Mouse (Mus musculus) MEL (cell line): ENCODE results near the gene Hsd17b3. TPM values are rescaled to one million over a fixed set of nuclear protein-coding genes. Genes with fewer than 3 reads are reported as not detected.

Experiments used
- DNase-seq: peaks from one replicate; pipeline ENCODE4 v3.0.0; 2011; ENCODE audit warnings: low read depth, low spot score
- H3K27ac ChIP-seq: 2 replicates; pipeline ENCODE4 v1.5.1; 2012; ENCODE audit warnings: low read depth, mild to moderate bottlenecking, control low read depth, low read length, moderate library complexity; ENCODE audit not compliant: control insufficient read depth
- H3K27me3 ChIP-seq, 2 experiments: fragments of 150-350 bp in 1 of 2; sonication (generic) in 1 of 2; 2 replicates each; pipeline ENCODE4 v1.6.1; 2012; ENCODE audit warnings: low read length in 2 of 2, mild to moderate bottlenecking in 2 of 2, improper control_type of control experiment in 1 of 2, moderate library complexity in 1 of 2; ENCODE audit not compliant: insufficient read depth in 2 of 2, control insufficient read depth in 1 of 2
- H3K36me3 ChIP-seq, 2 experiments: 2 replicates each; pipeline ENCODE4 v1.6.1; 2012 to 2014; ENCODE audit warnings: low read length in 2 of 2, improper control_type of control experiment in 1 of 2, inconsistent platforms in 1 of 2, mild to moderate bottlenecking in 1 of 2; ENCODE audit not compliant: insufficient read depth in 2 of 2, control insufficient read depth in 1 of 2
- H3K4me1 ChIP-seq, 2 experiments: fragments of 150-350 bp in 1 of 2; sonication (generic) in 1 of 2; 2 replicates each; pipeline ENCODE4 v1.6.1; 2012; ENCODE audit warnings: low read length in 2 of 2, improper control_type of control experiment in 1 of 2, mild to moderate bottlenecking in 1 of 2; ENCODE audit not compliant: insufficient read depth in 2 of 2, control insufficient read depth in 1 of 2
- H3K4me3 ChIP-seq, 2 experiments: fragments of 150-350 bp in 1 of 2; sonication (generic) in 1 of 2; 2 replicates each; pipeline ENCODE4 v1.5.1; 2012; ENCODE audit warnings: low read depth in 2 of 2, low read length in 2 of 2, mild to moderate bottlenecking in 2 of 2, moderate library complexity in 2 of 2, control low read depth in 1 of 2, improper control_type of control experiment in 1 of 2; ENCODE audit not compliant: control insufficient read depth in 1 of 2, insufficient read depth in 1 of 2
- H3K79me2 ChIP-seq: 2 replicates; pipeline ENCODE4 v1.6.1; 2012; ENCODE audit warnings: mild to moderate bottlenecking, low read length, moderate library complexity; ENCODE audit not compliant: control insufficient read depth, poor library complexity, insufficient read depth
- H3K9ac ChIP-seq: 2 replicates; pipeline ENCODE4 v1.6.1; 2012; ENCODE audit warnings: low read depth, mild to moderate bottlenecking, control low read depth, low read length, moderate library complexity; ENCODE audit not compliant: control insufficient read depth, poor library complexity, severe bottlenecking
- H3K9me3 ChIP-seq: fragments of 150-350 bp; sonication (generic); replicated peaks from 2 replicates; pipeline ENCODE4 v1.6.1; 2012; ENCODE audit warnings: mild to moderate bottlenecking, low read length, improper control_type of control experiment, moderate library complexity; ENCODE audit not compliant: insufficient read depth
- CTCF ChIP-seq, 3 experiments: IDR thresholded peaks in 2 of 3; conservative IDR thresholded peaks in 1 of 3; 2 replicates each; pipeline ENCODE4 v1.5.1; 2011 to 2012; ENCODE audit warnings: low read length in 3 of 3, low read depth in 2 of 3, mild to moderate bottlenecking in 2 of 3, improper control_type of control experiment in 1 of 3, inconsistent platforms in 1 of 3, mixed read lengths in 1 of 3, moderate library complexity in 1 of 3; ENCODE audit not compliant: control insufficient read depth in 1 of 3, insufficient read depth in 1 of 3, poor library complexity in 1 of 3, severe bottlenecking in 1 of 3
- GATA1 ChIP-seq: IDR thresholded peaks from 2 replicates; pipeline ENCODE4 v1.6.1; 2011; ENCODE audit warnings: low read depth, low read length, improper control_type of control experiment
- MYB ChIP-seq: IDR thresholded peaks from 2 replicates; pipeline ENCODE4 v1.6.1; 2011; ENCODE audit warnings: mild to moderate bottlenecking, low read depth, low read length, improper control_type of control experiment
- NELFE ChIP-seq: IDR thresholded peaks from 2 replicates; pipeline ENCODE4 v1.6.1; 2011; ENCODE audit warnings: low read depth, low read length, improper control_type of control experiment
- RAD21 ChIP-seq: IDR thresholded peaks from 2 replicates; pipeline ENCODE4 v1.6.1; 2011; ENCODE audit warnings: mild to moderate bottlenecking, low read depth, low read length, improper control_type of control experiment
- RCOR1 ChIP-seq: IDR thresholded peaks from 2 replicates; pipeline ENCODE4 v1.6.1; 2012; ENCODE audit warnings: low read depth, mild to moderate bottlenecking, inconsistent platforms, low read length, improper control_type of control experiment
- SMC3 ChIP-seq: IDR thresholded peaks from 2 replicates; pipeline ENCODE4 v1.6.1; 2011; ENCODE audit warnings: low read depth, low read length, improper control_type of control experiment
- TAL1 ChIP-seq: IDR thresholded peaks from 2 replicates; pipeline ENCODE4 v1.6.1; 2012; ENCODE audit warnings: mild to moderate bottlenecking, inconsistent platforms, low read length, moderate library complexity, mixed read lengths
- TCF12 ChIP-seq: IDR thresholded peaks from 2 replicates; pipeline ENCODE4 v1.6.1; 2014; ENCODE audit warnings: low read depth, mild to moderate bottlenecking, inconsistent platforms, low read length, improper control_type of control experiment, moderate library complexity
- UBTF ChIP-seq: IDR thresholded peaks from 2 replicates; pipeline ENCODE4 v1.6.1; 2012; ENCODE audit warnings: low read depth, mild to moderate bottlenecking, inconsistent platforms, low read length, improper control_type of control experiment, moderate library complexity, borderline replicate concordance; ENCODE audit not compliant: insufficient read depth
- USF1 ChIP-seq: IDR thresholded peaks from 2 replicates; pipeline ENCODE4 v1.6.1; 2014; ENCODE audit warnings: low read depth, mild to moderate bottlenecking, inconsistent platforms, low read length, improper control_type of control experiment, moderate library complexity
- ZC3H11A ChIP-seq: IDR thresholded peaks from 2 replicates; pipeline ENCODE4 v1.6.1; 2012; ENCODE audit warnings: low read depth, mild to moderate bottlenecking, inconsistent platforms, low read length, improper control_type of control experiment
- ZKSCAN1 ChIP-seq: IDR thresholded peaks from 2 replicates; pipeline ENCODE4 v1.6.1; 2012; ENCODE audit warnings: low read depth, mild to moderate bottlenecking, inconsistent platforms, low read length, improper control_type of control experiment, moderate library complexity
- ZNF384 ChIP-seq: IDR thresholded peaks from 2 replicates; pipeline ENCODE4 v1.6.1; 2012; ENCODE audit warnings: low read depth, mild to moderate bottlenecking, inconsistent platforms, low read length, improper control_type of control experiment
- polyA plus RNA-seq, 2 experiments: library from polyadenylated mRNA; stranded (reverse) in 1 of 2; unstranded in 1 of 2; fragments of >175 nt in 1 of 2; fragments of >200 nt in 1 of 2; gene quantifications; 2 replicates each; pipeline versions ENCODE4 v1.2.1 to v1.2.4; 2012; ENCODE audit warnings: low replicate concordance in 2 of 2, low read depth in 1 of 2; ENCODE audit not compliant: insufficient read length in 2 of 2, insufficient read depth in 1 of 2, missing spikeins in 1 of 2
- total RNA-seq: library from RNA; depleted of rRNA; stranded (reverse); fragments of 300-350 nt; gene quantifications from 2 replicates; pipeline ENCODE4 v1.2.3, GENCODE M21; 2012

The Hsd17b3 gene
- total and polyA plus RNA-seq, 3 experiments: not detected

GRCm38 (mm10) chr13:64039976-64040375, 49.1 kb downstream of the Hsd17b3 start:
- Histone ChIP-seq H3K36me3 (no peaks in the 10 kb centered on the region), H3K4me1 (no peaks in the 10 kb centered on the region), H3K27me3 (peaks cover 0 to 2% of the 10 kb centered on the region in 2 experiments; a peak in 3 of 4 replicates), H3K4me3 (no peak overlapping the region), H3K9ac (no peak overlapping the region), H3K27ac (no peak overlapping the region), H3K79me2 (no peaks in the 10 kb centered on the region), H3K9me3 (no peaks in the 10 kb centered on the region)
- no peak for DNase-seq
- TF ChIP-seq NELFE: no peak
- TF ChIP-seq TAL1: no peak
- no peak for TF ChIP-seq ZKSCAN1
- TF ChIP-seq MYB: no peak
- no peak for TF ChIP-seq TCF12

DNA sequence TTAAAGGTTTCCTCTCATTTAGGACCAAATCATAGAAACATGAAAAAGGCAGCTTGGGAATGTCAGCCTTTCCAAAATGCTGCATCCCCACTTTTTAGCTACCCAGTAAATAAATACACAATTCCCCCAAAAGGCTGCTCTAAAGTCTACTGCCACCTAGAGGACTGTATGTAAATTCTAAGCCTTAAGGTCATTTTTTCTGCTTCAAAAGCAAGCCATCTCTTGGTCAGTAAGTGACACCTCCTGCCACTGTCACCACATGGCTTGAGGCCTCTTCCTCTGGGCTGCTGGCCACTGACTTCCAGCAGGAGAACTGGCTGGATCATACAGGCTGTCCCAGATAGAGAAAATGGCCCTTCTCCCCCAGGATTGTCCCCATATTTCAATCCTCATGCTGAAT, 50.9 kb downstream of the Hsd17b3 start:
- Histone ChIP-seq H3K27me3 (peaks cover 0 to 2% of the 10 kb centered on the region in 2 experiments; a peak in 3 of 4 replicates), H3K4me1 (no peaks in the 10 kb centered on the region), H3K27ac (no peak overlapping the region), H3K4me3 (no peak overlapping the region), H3K9me3 (no peaks in the 10 kb centered on the region), H3K79me2 (no peaks in the 10 kb centered on the region), H3K9ac (no peak overlapping the region), H3K36me3 (no peaks in the 10 kb centered on the region)
- peak; percentile 37 for TF ChIP-seq ZC3H11A
- no peak for TF ChIP-seq GATA1
- TF ChIP-seq CTCF (IDR thresholded peaks at IDR 0.05 in 2 of 3, conservative IDR thresholded peaks at IDR 0.05 in 1 of 3; ENCODE audit: control insufficient read depth in 1 of 3, insufficient read depth in 1 of 3, low read depth in 2 of 3, low read length in 3 of 3, poor library complexity in 1 of 3, severe bottlenecking in 1 of 3): peak in 2 of 3 experiments; percentile 44 to 66; a peak in 3 of 6 replicates
- no peak for TF ChIP-seq RCOR1
- peak; percentile 57 for TF ChIP-seq SMC3
- no peak for TF ChIP-seq USF1
- no peak for TF ChIP-seq UBTF
- peak; percentile 71 for TF ChIP-seq ZNF384
- peak; percentile 59 for TF ChIP-seq RAD21
- DNase-seq: peak; percentile 34
